Mouse (Mus musculus): ENCODE measurements around the gene Efna3.

DNA sequence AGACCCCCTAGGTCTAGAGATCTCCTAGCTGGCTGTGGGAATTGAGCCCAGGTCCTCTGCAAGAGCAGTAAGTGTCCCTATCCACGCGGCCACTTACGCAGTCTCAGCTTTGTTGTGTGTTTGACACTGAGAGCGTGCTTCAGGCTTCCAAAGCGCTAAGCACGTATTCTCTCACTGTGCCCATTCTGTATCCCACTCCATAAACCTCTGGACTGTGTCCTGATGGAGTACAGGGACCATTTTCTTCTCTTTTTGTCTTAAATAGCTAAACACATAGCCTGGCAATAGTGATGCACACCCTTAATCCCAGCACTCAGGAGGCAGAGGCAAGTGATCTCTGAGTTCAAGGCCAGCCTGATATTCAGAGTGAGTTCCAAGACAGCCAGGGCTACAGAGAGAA, 23.9 kb downstream of the Efna3 start:
- TF ChIP-seq CTCF (IDR thresholded peaks at IDR 0.05; ENCODE audit: low read depth) (no peak), EP300 (optimal IDR thresholded peaks at IDR 0.05) (no peak)

Data from stomach, postnatal 0 days (tissue).